Mouse (Mus musculus): ENCODE measurements around the gene Togaram1.

DNA sequence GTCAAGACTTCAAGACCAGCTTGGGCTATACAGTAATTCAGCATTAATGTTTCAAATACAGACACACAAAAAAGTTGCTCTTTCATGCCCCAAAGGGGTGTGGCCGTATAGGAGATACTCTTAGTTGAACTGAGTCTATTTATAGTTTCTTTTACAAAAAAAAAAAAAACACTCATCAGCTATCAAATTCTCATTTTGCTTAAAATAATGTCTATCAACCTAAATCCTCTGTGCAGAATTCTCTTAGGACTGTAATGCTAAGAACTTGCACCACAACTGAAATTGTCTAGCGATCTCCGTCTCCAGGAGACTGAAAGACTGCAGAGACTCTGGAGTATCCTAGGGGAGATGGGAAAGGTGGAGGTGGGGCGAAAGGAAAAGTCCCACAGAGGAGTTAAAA, 1.0 kb upstream of the Togaram1 start:
- TF ChIP-seq CTCF (IDR thresholded peaks at IDR 0.05; ENCODE audit: borderline replicate concordance, control insufficient read depth, extremely low read depth, insufficient read depth, low read length, poor library complexity): no peak
- TF ChIP-seq POLR2A (IDR thresholded peaks at IDR 0.05; ENCODE audit: control insufficient read depth, extremely low read depth, insufficient read depth, low read length, poor library complexity): no peak

Measured in thymus, adult 2 months (tissue).